ENCODE assay signal across 16 mouse cellular contexts in genomic region chr12:25272114-25272751, GRCm38 (mm10).
A peak's percentile ranks its signal among the peaks of the same experiment; 100 is the strongest.
DNase-seq lines count a peak whose midpoint lies in the region; ATAC-seq and TF ChIP-seq lines count a peak whose summit lies in the region.
"Had no signal": no experiment of that assay in that cellular context is flagged by ENCODE, and none has a peak within 500 bp of the region (broad histone marks: within the 10 kb centered on the region; RNA-seq: fewer than 3 reads in every experiment).

No protein-coding gene starts in this region.

- no peaks in the 10 kb centered on the region for H3K36me3 ChIP-seq in forebrain, embryonic 14.5 days (ENCODE audit: control insufficient read depth, insufficient read depth, low read length)
- no peaks in the 10 kb centered on the region for H3K36me3 ChIP-seq in forebrain, embryonic 15.5 days
- no peaks in the 10 kb centered on the region for H3K36me3 ChIP-seq in kidney, embryonic 15.5 days
- no peaks in the 10 kb centered on the region for H3K36me3 ChIP-seq in stomach, embryonic 15.5 days
- no peaks in the 10 kb centered on the region for H3K36me3 ChIP-seq in stomach, postnatal 0 days (ENCODE audit: control insufficient read depth, insufficient read depth, low read length)
- H3K36me3 ChIP-seq in neural tube, embryonic 15.5 days = no peaks in the 10 kb centered on the region
- H3K36me3 ChIP-seq: G1E; limb, embryonic 13.5 days; liver, embryonic 15.5 days had no signal

- ATAC-seq in forebrain, embryonic 14.5 days = no peak
- ATAC-seq in forebrain, embryonic 15.5 days (replicated peaks) = no peak
- ATAC-seq in kidney, embryonic 15.5 days (replicated peaks; ENCODE audit: low FRiP score) = peak; percentile 61
- 0 out of 2 replicates have a peak, but pooled peaks have one; percentile 29 for ATAC-seq in stomach, embryonic 15.5 days (ENCODE audit: insufficient read depth, low FRiP score, low read depth)
- ATAC-seq in stomach, postnatal 0 days (ENCODE audit: low FRiP score, low TSS enrichment) = no peak
- peak; percentile 28; the same call in 1 of the 2 replicates for ATAC-seq in neural tube, embryonic 15.5 days (ENCODE audit: low FRiP score)
- ATAC-seq in monocyte, adult 5-6 weeks (replicated peaks; ENCODE audit: insufficient number of reproducible peaks, low FRiP score, low TSS enrichment, poor library complexity, severe bottlenecking) = no peak
- ATAC-seq: lung, postnatal 0 days had no signal

- H3K9me3 ChIP-seq in forebrain, embryonic 14.5 days (replicated peaks; ENCODE audit: control insufficient read depth, low read length) = no peaks in the 10 kb centered on the region
- no peaks in the 10 kb centered on the region for H3K9me3 ChIP-seq in forebrain, embryonic 15.5 days
- no peaks in the 10 kb centered on the region for H3K9me3 ChIP-seq in kidney, embryonic 15.5 days (replicated peaks)
- no peaks in the 10 kb centered on the region for H3K9me3 ChIP-seq in stomach, embryonic 15.5 days
- no peaks in the 10 kb centered on the region for H3K9me3 ChIP-seq in stomach, postnatal 0 days (ENCODE audit: control insufficient read depth, low read length)
- no peaks in the 10 kb centered on the region for H3K9me3 ChIP-seq in neural tube, embryonic 15.5 days (replicated peaks)
- H3K9me3 ChIP-seq: liver, embryonic 15.5 days had no signal

- no peaks in the 10 kb centered on the region for H3K27me3 ChIP-seq in forebrain, embryonic 14.5 days (replicated peaks; ENCODE audit: control insufficient read depth, insufficient read depth, low read length)
- no peaks in the 10 kb centered on the region for H3K27me3 ChIP-seq in forebrain, embryonic 15.5 days
- no peaks in the 10 kb centered on the region for H3K27me3 ChIP-seq in kidney, embryonic 15.5 days
- H3K27me3 ChIP-seq in stomach, embryonic 15.5 days (replicated peaks) = no peaks in the 10 kb centered on the region
- H3K27me3 ChIP-seq in stomach, postnatal 0 days (ENCODE audit: control insufficient read depth, insufficient read depth, low read length) = no peaks in the 10 kb centered on the region
- H3K27me3 ChIP-seq in neural tube, embryonic 15.5 days (replicated peaks) = no peaks in the 10 kb centered on the region
- H3K27me3 ChIP-seq: liver, embryonic 15.5 days had no signal

- no peak overlapping the region for H3K4me3 ChIP-seq in forebrain, embryonic 14.5 days (ENCODE audit: low read depth, low read length)
- no peak overlapping the region for H3K4me3 ChIP-seq in forebrain, embryonic 15.5 days
- H3K4me3 ChIP-seq in kidney, embryonic 15.5 days (replicated peaks) = no peak overlapping the region
- no peak overlapping the region for H3K4me3 ChIP-seq in stomach, embryonic 15.5 days (replicated peaks)
- no peak overlapping the region for H3K4me3 ChIP-seq in stomach, postnatal 0 days (ENCODE audit: low read depth, low read length)
- H3K4me3 ChIP-seq in neural tube, embryonic 15.5 days (replicated peaks) = no peak overlapping the region
- H3K4me3 ChIP-seq: limb, embryonic 13.5 days; liver, embryonic 15.5 days had no signal

- no peak overlapping the region for H3K9ac ChIP-seq in forebrain, embryonic 14.5 days (ENCODE audit: low read length)
- no peak overlapping the region for H3K9ac ChIP-seq in forebrain, embryonic 15.5 days (replicated peaks)
- H3K9ac ChIP-seq in kidney, embryonic 15.5 days = no peak overlapping the region
- no peak overlapping the region for H3K9ac ChIP-seq in stomach, embryonic 15.5 days
- no peak overlapping the region for H3K9ac ChIP-seq in stomach, postnatal 0 days (ENCODE audit: low read length)
- H3K9ac ChIP-seq in neural tube, embryonic 15.5 days (replicated peaks) = no peak overlapping the region
- H3K9ac ChIP-seq: limb, embryonic 13.5 days; liver, embryonic 15.5 days had no signal

- H3K27ac ChIP-seq in forebrain, embryonic 14.5 days (ENCODE audit: low read depth, low read length) = no peak overlapping the region
- H3K27ac ChIP-seq in forebrain, embryonic 15.5 days (replicated peaks) = no peak overlapping the region
- peak overlapping the region; percentile 64 for H3K27ac ChIP-seq in kidney, embryonic 15.5 days
- H3K27ac ChIP-seq in stomach, embryonic 15.5 days = 0 out of 2 replicates have a peak overlapping the region, but pooled peaks have one; percentile 36
- no peak overlapping the region for H3K27ac ChIP-seq in stomach, postnatal 0 days (replicated peaks)
- H3K27ac ChIP-seq in neural tube, embryonic 15.5 days (replicated peaks) = no peak overlapping the region
- H3K27ac ChIP-seq: liver, embryonic 15.5 days had no signal

- H3K4me1 ChIP-seq in forebrain, embryonic 14.5 days (ENCODE audit: control insufficient read depth, insufficient read depth, low read length) = 0 out of 2 replicates have a peak, but pooled peaks cover 3% of the 10 kb centered on the region
- peaks cover 9% of the 10 kb centered on the region; the same call in 1 of the 2 replicates for H3K4me1 ChIP-seq in forebrain, embryonic 15.5 days
- peaks cover 49% of the 10 kb centered on the region for H3K4me1 ChIP-seq in kidney, embryonic 15.5 days
- peaks cover 19% of the 10 kb centered on the region; the same call in 1 of the 2 replicates for H3K4me1 ChIP-seq in stomach, embryonic 15.5 days
- no peaks in the 10 kb centered on the region for H3K4me1 ChIP-seq in stomach, postnatal 0 days (replicated peaks; ENCODE audit: control insufficient read depth, insufficient read depth)
- 0 out of 2 replicates have a peak, but pooled peaks cover 4% of the 10 kb centered on the region for H3K4me1 ChIP-seq in neural tube, embryonic 15.5 days

- no peak for TF ChIP-seq EP300 in stomach, postnatal 0 days (optimal IDR thresholded peaks at IDR 0.05)

- WGBS in forebrain, embryonic 14.5 days = 69% methylated on average over 6 of the region's 6 CpGs
- 56% methylated on average over 6 of the region's 6 CpGs for WGBS in forebrain, embryonic 15.5 days
- WGBS in kidney, embryonic 15.5 days = 12% methylated on average over 6 of the region's 6 CpGs
- 31% methylated on average over 6 of the region's 6 CpGs for WGBS in stomach, embryonic 15.5 days
- 26% methylated on average over 6 of the region's 6 CpGs for WGBS in stomach, postnatal 0 days
- WGBS in neural tube, embryonic 15.5 days = 25% methylated on average over 6 of the region's 6 CpGs

- DNase-seq in forebrain, embryonic 14.5 days (ENCODE audit: low spot score) = peak; percentile 31
- DNase-seq in kidney, postnatal 10 days = no peak
- DNase-seq in stomach, postnatal 0 days (ENCODE audit: low spot score) = no peak
- DNase-seq: cerebellum, adult 8-10 months; heart, postnatal 36 days; kidney, adult 11 months; midbrain, embryonic 14.5 days had no signal

- no peak overlapping the region for H3K4me2 ChIP-seq in forebrain, embryonic 14.5 days (ENCODE audit: low read length)
- no peak overlapping the region for H3K4me2 ChIP-seq in forebrain, embryonic 15.5 days (replicated peaks)
- peak overlapping the region; percentile 27; the same call in 1 of the 2 replicates for H3K4me2 ChIP-seq in kidney, embryonic 15.5 days
- H3K4me2 ChIP-seq in stomach, embryonic 15.5 days = no peak overlapping the region
- H3K4me2 ChIP-seq in stomach, postnatal 0 days (replicated peaks; ENCODE audit: low read depth) = no peak overlapping the region
- no peak overlapping the region for H3K4me2 ChIP-seq in neural tube, embryonic 15.5 days
- H3K4me2 ChIP-seq: limb, embryonic 13.5 days; liver, embryonic 15.5 days had no signal

- no peak for TF ChIP-seq CTCF in stomach, postnatal 0 days (IDR thresholded peaks at IDR 0.05; ENCODE audit: low read depth)

Comparison
In these comparisons a context has a peak if more than half of its experiments do, and no peak if none do; other contexts are left out.
1. ATAC-seq: peak in kidney, embryonic 15.5 days (single experiment), stomach, embryonic 15.5 days (single experiment) and neural tube, embryonic 15.5 days (single experiment); none in forebrain, embryonic 14.5 days (single experiment), forebrain, embryonic 15.5 days (single experiment), stomach, postnatal 0 days (single experiment) and monocyte, adult 5-6 weeks (single experiment).
2. H3K27ac ChIP-seq: peak in kidney, embryonic 15.5 days (single experiment) and stomach, embryonic 15.5 days (single experiment); none in forebrain, embryonic 14.5 days (single experiment), forebrain, embryonic 15.5 days (single experiment), stomach, postnatal 0 days (single experiment) and neural tube, embryonic 15.5 days (single experiment).